Mouse (Mus musculus) ES-E14 (cell line): ENCODE data around the gene Mterf4.

ENCODE experiments used
- CHD2 ChIP-seq: IDR thresholded peaks from 2 replicates; pipeline ENCODE4 v1.6.1; 2014; ENCODE audit warnings: mild to moderate bottlenecking, low read depth, low read length, inconsistent platforms
- HCFC1 ChIP-seq: IDR thresholded peaks from 2 replicates; pipeline ENCODE4 v1.6.1; 2012; ENCODE audit warnings: low read length, inconsistent platforms, borderline replicate concordance; ENCODE audit not compliant: insufficient read depth
- MAFK ChIP-seq: IDR thresholded peaks from 2 replicates; pipeline ENCODE4 v1.6.1; 2014; ENCODE audit warnings: mild to moderate bottlenecking, low read depth, low read length, inconsistent platforms; ENCODE audit not compliant: insufficient read depth
- ZC3H11A ChIP-seq: IDR thresholded peaks from 2 replicates; pipeline ENCODE4 v1.6.1; 2012; ENCODE audit warnings: low read depth, mild to moderate bottlenecking, inconsistent platforms, low read length, borderline replicate concordance

GRCm38 (mm10) chr1:93300578-93300977 is 5.1 kb downstream of the Mterf4 start:
- no peak for TF ChIP-seq MAFK
- no peak for TF ChIP-seq ZC3H11A
- no peak for TF ChIP-seq CHD2
- no peak for TF ChIP-seq HCFC1
